8 mouse cellular contexts compared by ENCODE assay signal in genomic region chr9:57766431-57766830, GRCm38 (mm10). TPM values are rescaled to one million over a fixed set of nuclear protein-coding genes. Genes with fewer than 3 reads are reported as not detected.
DNase-seq lines count a peak whose midpoint lies in the region; ATAC-seq and TF ChIP-seq lines count a peak whose summit lies in the region.

No protein-coding gene starts in this region.

- WGBS in heart, embryonic 10.5 days: 33% methylated on average over 6 of the region's 6 CpGs
- WGBS in heart, adult 2 months: 64% methylated on average over 6 of the region's 6 CpGs
- 30% methylated on average over 6 of the region's 6 CpGs for WGBS in forebrain, embryonic 12.5 days
- WGBS in liver, embryonic 15.5 days (ENCODE audit: insufficient replicate concordance): 54% methylated on average over 6 of the region's 6 CpGs

- H3K9ac ChIP-seq in heart, adult 2 months (ENCODE audit: low read depth, low read length): no peak overlapping the region; the same call in 1 of the 2 replicates
- H3K9ac ChIP-seq in forebrain, embryonic 12.5 days: peak overlapping the region; percentile 93
- peak overlapping the region; percentile 95 for H3K9ac ChIP-seq in liver, embryonic 15.5 days

- TF ChIP-seq POLR2A in heart, adult 2 months (IDR thresholded peaks at IDR 0.05; ENCODE audit: insufficient read depth, low read depth, low read length): no peak

- no peak for TF ChIP-seq CTCF in heart, adult 2 months (IDR thresholded peaks at IDR 0.05)
- no peak for TF ChIP-seq CTCF in E14TG2a.4 (conservative IDR thresholded peaks at IDR 0.05; ENCODE audit: low read length)

- H3K4me3 ChIP-seq in heart, embryonic 10.5 days: peak overlapping the region; percentile 96
- H3K4me3 ChIP-seq in heart, adult 2 months: no peak overlapping the region
- H3K4me3 ChIP-seq in E14TG2a.4 (replicated peaks; ENCODE audit: low read length): peak overlapping the region; percentile 95
- H3K4me3 ChIP-seq in forebrain, embryonic 12.5 days (replicated peaks): peak overlapping the region; percentile 78
- H3K4me3 ChIP-seq in liver, embryonic 15.5 days (replicated peaks): peak overlapping the region; percentile 85

- H3K9me3 ChIP-seq in heart, embryonic 10.5 days: no peaks in the 10 kb centered on the region
- H3K9me3 ChIP-seq in E14TG2a.4 (ENCODE audit: low read length): no peaks in the 10 kb centered on the region
- H3K9me3 ChIP-seq in forebrain, embryonic 12.5 days: no peaks in the 10 kb centered on the region
- H3K9me3 ChIP-seq in liver, embryonic 15.5 days (replicated peaks): no peaks in the 10 kb centered on the region

- H3K27ac ChIP-seq in heart, embryonic 10.5 days: peak overlapping the region; percentile 100
- no peak overlapping the region; the same call in 1 of the 2 replicates for H3K27ac ChIP-seq in heart, adult 2 months
- H3K27ac ChIP-seq in forebrain, embryonic 12.5 days: no peak overlapping the region; the same call in 1 of the 2 replicates
- peak overlapping the region; percentile 99 for H3K27ac ChIP-seq in liver, embryonic 15.5 days (replicated peaks)

- peak overlapping the region; percentile 96 for H3K4me2 ChIP-seq in forebrain, embryonic 12.5 days
- H3K4me2 ChIP-seq in liver, embryonic 15.5 days: peak overlapping the region; percentile 93

- H3K4me1 ChIP-seq in heart, embryonic 10.5 days: peaks cover 74% of the 10 kb centered on the region
- H3K4me1 ChIP-seq in heart, adult 2 months (ENCODE audit: control insufficient read depth, insufficient read depth, low read length): peaks cover 18% of the 10 kb centered on the region
- H3K4me1 ChIP-seq in E14TG2a.4 (replicated peaks; ENCODE audit: low read depth, low read length): peaks cover 37% of the 10 kb centered on the region
- peaks cover 38% of the 10 kb centered on the region for H3K4me1 ChIP-seq in forebrain, embryonic 12.5 days
- peaks cover 78% of the 10 kb centered on the region for H3K4me1 ChIP-seq in liver, embryonic 15.5 days (replicated peaks)

- intact Hi-C loops in heart, adult 2 months (cut with DNase I): no loop called here

- no peak for ATAC-seq in forebrain, embryonic 12.5 days (ENCODE audit: low FRiP score)
- ATAC-seq in liver, embryonic 15.5 days (ENCODE audit: insufficient read depth): no peak

- H3K27me3 ChIP-seq in heart, embryonic 10.5 days (ENCODE audit: insufficient read depth, poor library complexity, severe bottlenecking): no peaks in the 10 kb centered on the region
- H3K27me3 ChIP-seq in heart, adult 2 months (ENCODE audit: control insufficient read depth, insufficient read depth, low read length): no peaks in the 10 kb centered on the region
- peaks cover 36% of the 10 kb centered on the region for H3K27me3 ChIP-seq in E14TG2a.4 (ENCODE audit: insufficient read depth, low read length)
- H3K27me3 ChIP-seq in forebrain, embryonic 12.5 days: peaks cover 4% of the 10 kb centered on the region; the same call in 1 of the 2 replicates
- 0 out of 2 replicates have a peak, but pooled peaks cover 4% of the 10 kb centered on the region for H3K27me3 ChIP-seq in liver, embryonic 15.5 days

- DNase-seq in heart, embryonic 10.5 days (ENCODE audit: low spot score): no peak
- no peak for DNase-seq in heart, adult 2 months
- no peak for DNase-seq in adrenal gland, postnatal 4 days (ENCODE audit: low spot score in 2 of 2)
- no peak for DNase-seq in cerebellum, adult 9-10 months
- no peak for DNase-seq in urinary bladder, postnatal 36 days (ENCODE audit: low spot score in 2 of 2)

- H3K36me3 ChIP-seq in heart, embryonic 10.5 days: peaks cover 6% of the 10 kb centered on the region
- peaks cover 9% of the 10 kb centered on the region for H3K36me3 ChIP-seq in heart, adult 2 months (ENCODE audit: control insufficient read depth, insufficient read depth, low read length)
- peaks cover 6% of the 10 kb centered on the region for H3K36me3 ChIP-seq in E14TG2a.4 (ENCODE audit: insufficient read depth, low read length)
- peaks cover 4% of the 10 kb centered on the region for H3K36me3 ChIP-seq in forebrain, embryonic 12.5 days (replicated peaks)
- H3K36me3 ChIP-seq in liver, embryonic 15.5 days (replicated peaks): peaks cover 14% of the 10 kb centered on the region

- H3K79me2 ChIP-seq in heart, adult 2 months (replicated peaks; ENCODE audit: control insufficient read depth, insufficient read depth, low read length): peaks cover 5% of the 10 kb centered on the region

- no peak for TF ChIP-seq EP300 in heart, adult 2 months (IDR thresholded peaks at IDR 0.05; ENCODE audit: insufficient read depth, low read depth, low read length)

RNA-seq across cellular contexts. Expression of gene Clk3, which starts 0.8 kb away (rescaled TPM):
- 70.6 and 79.7 TPM in 2 replicates for polyA plus RNA-seq in heart, embryonic 10.5 days (2016; fragmentation: Nextera tagmentation; extraction: Ambion mirVana)
- 10 to 100 TPM; 27.6 to 33.8 TPM for total RNA-seq in heart, adult 2 months (2021)
- polyA plus RNA-seq in heart, adult 2 months (2012; rRNA removed): 61.7 and 124 TPM in 2 replicates
- polyA plus RNA-seq in forebrain, embryonic 12.5 days (2016; fragmentation: Nextera tagmentation; extraction: Ambion mirVana): 90.2 and 96.7 TPM in 2 replicates
- polyA plus RNA-seq in liver, embryonic 15.5 days (2015; fragmentation: Nextera tagmentation; extraction: Ambion mirVana): 105 and 129 TPM in 2 replicates
- total RNA-seq in adrenal gland, postnatal 4 days (2021): 10 to 100 TPM; 72.6 to 82.5 TPM

RNA-seq across cellular contexts. Expression of gene Edc3, which starts 58.1 kb away (rescaled TPM):
- 24.7 and 28.5 TPM in 2 replicates for polyA plus RNA-seq in heart, embryonic 10.5 days (2016; fragmentation: Nextera tagmentation; extraction: Ambion mirVana)
- 1 to 10 TPM; 5.3 to 5.7 TPM for total RNA-seq in heart, adult 2 months (2021)
- 5.5 and 6.6 TPM in 2 replicates for polyA plus RNA-seq in heart, adult 2 months (2012; rRNA removed)
- polyA plus RNA-seq in forebrain, embryonic 12.5 days (2016; fragmentation: Nextera tagmentation; extraction: Ambion mirVana): 39.4 and 40.2 TPM in 2 replicates
- 13.8 and 16.2 TPM in 2 replicates for polyA plus RNA-seq in liver, embryonic 15.5 days (2015; fragmentation: Nextera tagmentation; extraction: Ambion mirVana)
- total RNA-seq in adrenal gland, postnatal 4 days (2021): 10 to 100 TPM; 19.0 to 20.4 TPM

Comparison
In these comparisons a context has a peak if more than half of its experiments do, and no peak if none do; other contexts are left out.
1. H3K27ac ChIP-seq: peak in heart, embryonic 10.5 days (single experiment) and liver, embryonic 15.5 days (single experiment); none in heart, adult 2 months (single experiment) and forebrain, embryonic 12.5 days (single experiment).